Mouse (Mus musculus): ENCODE measurements around the gene Smok3c.
"Not testable (repeated sequence)": the region's sequence is repeated elsewhere in the genome, so short reads cannot be mapped to it uniquely, and the experiment has no call there.

Smok3c gene

DNA sequence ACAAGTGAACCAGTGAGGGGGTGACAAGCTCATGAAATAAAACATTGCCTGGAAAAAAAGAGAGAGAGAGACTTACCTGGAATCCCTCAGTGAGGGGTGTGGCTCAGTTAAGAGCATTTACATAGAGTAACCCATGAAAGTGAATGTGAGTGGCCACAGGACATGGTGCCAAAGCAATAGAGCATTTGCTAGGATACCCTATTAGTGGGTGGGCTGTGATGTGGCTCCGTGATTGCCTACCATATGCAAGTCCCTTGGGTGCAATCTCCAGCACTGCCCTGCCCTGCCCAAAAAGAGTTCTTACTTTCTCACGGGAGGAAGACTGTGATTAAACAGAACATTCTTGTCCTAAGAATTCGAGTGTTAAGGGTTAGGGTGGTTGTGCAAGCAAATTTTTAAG is 54.1 kb downstream of the Smok3c start:
- no peak for DNase-seq

- DNase-seq = not testable (repeated sequence)
Measured at GRCm38 (mm10) chr5:138109847-138110396, 56.9 kb downstream of the Smok3c start.
